Mouse (Mus musculus): ENCODE data around the gene Iqgap2. TPM values are rescaled to one million over a fixed set of nuclear protein-coding genes. Genes with fewer than 3 reads are reported as not detected.

The Iqgap2 gene
- polyA plus RNA-seq, 1 experiment from 2014 or later = 3.4 TPM

DNA sequence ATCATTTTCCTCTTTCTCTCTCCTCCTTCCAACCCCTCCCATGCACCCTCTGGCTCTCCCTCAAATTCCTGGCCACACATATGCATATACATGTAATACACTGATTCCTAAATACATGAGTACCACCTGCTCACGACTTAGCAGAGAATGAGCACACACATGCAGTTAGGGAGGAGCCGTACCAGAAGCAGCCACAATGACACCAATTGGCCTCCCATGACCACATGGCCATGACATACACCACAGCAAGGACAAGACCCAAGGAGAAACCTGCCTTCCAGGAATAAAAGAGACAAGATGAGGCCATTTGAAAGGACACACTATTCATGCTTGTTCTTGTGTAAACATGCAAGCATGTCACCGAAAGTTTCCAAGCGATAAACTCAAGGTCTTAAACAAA lies 72.8 kb downstream of the Iqgap2 start:
- no peaks in the 10 kb centered on the region for H3K36me3 ChIP-seq (replicated peaks)
- H3K27me3 ChIP-seq (replicated peaks) = no peaks in the 10 kb centered on the region
- no peak for ATAC-seq (replicated peaks)
- H3K9ac ChIP-seq = no peak overlapping the region
- no peak overlapping the region for H3K4me2 ChIP-seq
- no peaks in the 10 kb centered on the region for H3K9me3 ChIP-seq
- H3K27ac ChIP-seq = no peak overlapping the region
- H3K4me3 ChIP-seq = no peak overlapping the region
- WGBS = 82% methylated on average over 4 of the region's 4 CpGs
- peaks cover 6% of the 10 kb centered on the region; the same call in 1 of the 2 replicates for H3K4me1 ChIP-seq

DNA sequence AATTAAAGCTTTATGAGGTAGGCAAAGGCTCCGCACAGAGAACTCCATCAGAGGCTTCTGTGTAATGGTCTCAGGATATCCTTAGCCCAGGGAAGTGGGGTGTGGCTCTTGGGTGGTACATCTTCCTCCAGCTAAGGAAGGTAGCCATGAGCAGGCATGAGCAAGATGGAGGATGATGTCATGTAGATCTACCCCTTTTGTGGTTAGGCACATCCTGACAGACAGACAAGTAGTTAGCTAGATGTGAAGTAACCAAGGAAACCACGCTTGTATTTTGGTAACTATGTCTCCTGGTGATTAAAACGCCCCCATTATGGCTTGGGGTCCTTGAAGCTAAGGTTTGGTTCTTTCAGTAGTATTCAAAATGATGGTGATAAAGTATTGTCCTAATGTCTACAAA lies 78.1 kb downstream of the Iqgap2 start:
- Histone ChIP-seq H3K27me3 (replicated peaks) (no peaks in the 10 kb centered on the region), H3K9me3 (no peaks in the 10 kb centered on the region), H3K4me1 (no peaks in the 10 kb centered on the region), H3K36me3 (replicated peaks) (no peaks in the 10 kb centered on the region), H3K27ac (no peak overlapping the region), H3K9ac (no peak overlapping the region), H3K4me3 (no peak overlapping the region), H3K4me2 (no peak overlapping the region)
- WGBS = 89% methylated on average over 3 of the region's 3 CpGs
- ATAC-seq (replicated peaks) = no peak

DNA sequence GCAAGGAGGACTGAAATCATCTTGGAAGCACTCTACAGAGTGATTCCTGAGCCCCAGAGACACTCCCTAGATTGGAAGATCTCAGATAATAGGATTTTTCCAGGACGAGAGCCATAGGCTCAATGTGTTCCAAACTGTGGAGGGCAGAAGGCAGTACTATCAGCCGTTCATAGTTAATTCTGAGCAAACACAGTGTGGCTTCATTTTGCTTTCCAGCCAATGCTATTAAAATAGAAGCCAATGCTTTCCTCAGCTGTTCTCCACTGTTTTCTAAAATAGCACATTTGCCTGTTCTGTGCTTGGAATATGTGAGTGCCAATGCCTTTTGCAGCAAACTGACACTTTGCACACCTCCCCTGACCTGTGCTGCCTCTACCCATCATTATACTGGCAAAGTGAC lies 80.9 kb downstream of the Iqgap2 start:
- WGBS = 59% methylated on average over 2 of the region's 2 CpGs
- no peaks in the 10 kb centered on the region for H3K9me3 ChIP-seq
- H3K36me3 ChIP-seq (replicated peaks) = no peaks in the 10 kb centered on the region
- no peak overlapping the region for H3K27ac ChIP-seq
- peaks cover 16% of the 10 kb centered on the region for H3K4me1 ChIP-seq
- ATAC-seq (replicated peaks) = no peak
- H3K27me3 ChIP-seq (replicated peaks) = no peaks in the 10 kb centered on the region
- no peak overlapping the region for H3K9ac ChIP-seq
- H3K4me2 ChIP-seq = no peak overlapping the region
- no peak overlapping the region for H3K4me3 ChIP-seq

DNA sequence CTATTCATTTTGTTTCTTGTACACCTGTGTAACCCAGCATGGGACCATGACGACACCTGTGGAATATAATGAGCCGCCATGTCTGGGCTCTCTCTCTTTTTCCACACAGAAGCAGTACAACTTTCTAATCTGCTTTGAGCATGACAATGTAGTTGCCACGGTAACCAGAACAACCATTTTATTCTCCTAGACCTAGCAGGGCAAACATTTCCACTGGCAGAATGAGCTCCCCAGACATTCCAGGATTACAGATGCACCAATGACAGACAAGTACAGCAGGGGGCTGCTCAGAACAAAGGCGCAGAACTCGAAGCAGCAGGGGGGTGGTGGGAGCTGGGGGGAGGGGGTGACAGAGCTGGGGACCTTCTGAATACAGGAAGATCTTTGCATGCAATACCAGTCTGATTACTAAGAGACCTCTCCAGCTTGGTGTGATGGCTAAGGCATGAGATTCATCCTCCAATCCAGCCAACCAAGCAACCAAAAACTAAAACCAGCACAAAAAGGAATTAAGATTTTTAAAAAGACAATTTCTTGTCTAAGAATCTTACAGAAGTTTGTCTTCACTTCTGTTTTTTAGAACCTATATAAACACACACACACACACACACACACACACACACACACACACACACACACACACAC lies 84.5 kb downstream of the Iqgap2 start:
- peak overlapping the region; percentile 61 for H3K27ac ChIP-seq
- H3K4me3 ChIP-seq = no peak overlapping the region
- no peaks in the 10 kb centered on the region for H3K9me3 ChIP-seq
- H3K4me2 ChIP-seq = peak overlapping the region; percentile 31
- no peak overlapping the region for H3K9ac ChIP-seq
- peak; percentile 96 for ATAC-seq (replicated peaks)
- 5% methylated on average over 5 of the region's 5 CpGs for WGBS
- H3K4me1 ChIP-seq = peaks cover 16% of the 10 kb centered on the region
- no peaks in the 10 kb centered on the region for H3K27me3 ChIP-seq (replicated peaks)
- no peaks in the 10 kb centered on the region for H3K36me3 ChIP-seq (replicated peaks)

DNA sequence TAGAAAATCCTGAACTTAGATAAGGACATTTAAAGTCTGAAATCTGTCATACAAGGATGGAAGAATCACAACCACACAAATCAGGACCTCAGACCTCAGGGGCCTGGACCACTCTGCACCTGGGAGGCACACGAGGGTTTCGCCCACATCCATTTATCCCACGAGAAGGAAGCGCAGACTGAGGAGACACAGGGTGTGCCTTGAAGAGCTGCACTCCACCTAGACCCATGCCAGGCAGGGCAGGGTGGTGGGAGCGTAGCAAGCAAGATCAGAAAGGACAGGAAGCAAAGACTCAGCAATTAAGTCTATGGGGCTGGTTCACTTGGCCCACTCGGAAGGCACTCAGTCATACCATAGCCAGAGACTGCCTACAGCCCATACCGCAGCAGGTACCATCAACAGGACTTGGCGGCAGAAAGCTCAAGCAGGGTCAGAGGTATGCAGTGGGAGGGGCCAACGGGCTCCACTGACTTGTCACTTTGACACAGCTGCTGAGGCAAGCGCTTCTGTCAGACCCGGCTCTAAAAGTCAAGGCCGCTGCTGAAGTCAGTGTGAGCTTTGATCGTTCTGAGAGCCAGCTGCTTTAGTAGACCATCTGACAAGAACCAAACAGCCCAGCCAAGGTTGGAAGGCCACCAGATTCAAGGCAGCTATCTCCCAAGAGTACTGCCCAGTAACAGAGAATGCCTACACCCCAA lies 86.1 kb downstream of the Iqgap2 start:
- Histone ChIP-seq H3K9ac (no peak overlapping the region), H3K4me1 (peaks cover 16% of the 10 kb centered on the region), H3K27ac (no peak overlapping the region), H3K9me3 (no peaks in the 10 kb centered on the region), H3K36me3 (replicated peaks) (no peaks in the 10 kb centered on the region), H3K4me3 (no peak overlapping the region), H3K27me3 (replicated peaks) (no peaks in the 10 kb centered on the region), H3K4me2 (no peak overlapping the region)
- no peak for ATAC-seq (replicated peaks)
- 56% methylated on average over 13 of the region's 13 CpGs for WGBS

DNA sequence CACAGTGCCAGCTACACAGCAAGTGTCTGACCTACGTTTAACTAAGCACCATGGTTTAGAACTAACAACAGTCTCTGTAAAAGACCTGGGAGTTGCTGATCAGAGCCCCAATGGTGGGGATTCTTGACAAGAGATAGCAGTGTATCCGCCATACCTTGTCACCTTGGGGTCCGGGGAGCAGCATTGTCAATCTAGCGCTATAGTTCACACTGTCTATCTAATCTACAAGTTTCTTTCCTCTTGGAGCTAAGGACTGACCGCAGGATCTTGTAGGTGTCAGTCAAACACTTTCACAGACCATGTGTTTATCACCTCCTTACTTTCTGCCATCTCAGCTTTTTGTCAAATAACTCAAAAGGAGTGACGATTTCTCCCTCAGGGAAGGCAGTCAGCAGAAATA lies 87.6 kb downstream of the Iqgap2 start:
- no peak for ATAC-seq (replicated peaks)
- 90% methylated on average over 6 of the region's 6 CpGs for WGBS
- no peaks in the 10 kb centered on the region for H3K36me3 ChIP-seq (replicated peaks)

DNA sequence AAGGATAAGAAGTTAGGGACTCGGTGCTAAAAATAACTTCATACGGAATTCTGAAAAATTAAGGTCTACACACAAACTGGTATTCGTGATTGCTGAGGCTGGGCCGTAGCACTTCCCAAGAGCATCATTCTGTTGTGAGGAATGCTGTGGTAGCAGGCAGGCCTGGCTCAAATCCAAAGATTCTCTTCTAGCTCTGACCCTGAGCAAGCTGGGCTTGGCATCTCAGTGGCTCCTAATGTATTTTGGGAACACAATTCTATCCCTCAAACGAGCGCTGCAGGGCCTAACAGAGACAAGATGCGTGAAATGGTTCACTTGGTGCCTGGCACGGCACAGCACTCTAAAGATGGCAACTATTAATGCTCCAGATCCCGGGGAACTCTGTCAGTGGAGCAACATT lies 90.8 kb downstream of the Iqgap2 start:
- no peaks in the 10 kb centered on the region for H3K36me3 ChIP-seq (replicated peaks)
- no peak overlapping the region for H3K4me3 ChIP-seq
- ATAC-seq (replicated peaks) = no peak
- no peak overlapping the region for H3K4me2 ChIP-seq
- no peak overlapping the region for H3K9ac ChIP-seq
- no peaks in the 10 kb centered on the region for H3K27me3 ChIP-seq (replicated peaks)
- no peaks in the 10 kb centered on the region for H3K9me3 ChIP-seq
- H3K27ac ChIP-seq = no peak overlapping the region
- H3K4me1 ChIP-seq = no peaks in the 10 kb centered on the region
- 79% methylated on average over 9 of the region's 9 CpGs for WGBS

More for the DNA sequence above, 87.6 kb downstream of the Iqgap2 start:
- H3K4me1 ChIP-seq = peaks cover 16% of the 10 kb centered on the region
- no peaks in the 10 kb centered on the region for H3K27me3 ChIP-seq (replicated peaks)
- no peaks in the 10 kb centered on the region for H3K9me3 ChIP-seq
- no peak overlapping the region for H3K4me2 ChIP-seq
- no peak overlapping the region for H3K4me3 ChIP-seq
- H3K9ac ChIP-seq = no peak overlapping the region
- no peak overlapping the region for H3K27ac ChIP-seq

DNA sequence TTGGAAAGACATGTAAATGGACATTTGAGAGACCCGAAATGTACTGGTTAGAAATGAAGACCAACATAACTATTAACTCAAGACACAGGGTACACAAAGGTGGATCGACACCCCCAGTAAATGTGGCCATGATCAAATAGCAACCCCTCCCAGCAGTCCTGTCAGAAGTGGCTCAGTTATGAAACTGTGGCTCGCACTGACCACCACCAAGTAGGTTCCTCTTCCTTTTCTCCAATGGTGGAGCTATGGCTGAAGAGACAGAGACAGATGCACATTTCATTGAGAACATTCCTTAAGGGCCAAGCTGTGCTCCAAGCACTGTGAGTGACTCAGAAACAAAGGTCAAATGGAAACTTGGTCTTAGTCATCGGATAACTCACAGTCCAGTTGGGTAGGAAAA lies 92.4 kb downstream of the Iqgap2 start:
- Histone ChIP-seq H3K36me3 (replicated peaks) (no peaks in the 10 kb centered on the region), H3K4me1 (no peaks in the 10 kb centered on the region), H3K9me3 (no peaks in the 10 kb centered on the region), H3K27ac (no peak overlapping the region), H3K4me3 (no peak overlapping the region), H3K9ac (no peak overlapping the region), H3K4me2 (no peak overlapping the region), H3K27me3 (replicated peaks) (no peaks in the 10 kb centered on the region)
- ATAC-seq (replicated peaks) = no peak
- WGBS = 82% methylated on average over 4 of the region's 4 CpGs

DNA sequence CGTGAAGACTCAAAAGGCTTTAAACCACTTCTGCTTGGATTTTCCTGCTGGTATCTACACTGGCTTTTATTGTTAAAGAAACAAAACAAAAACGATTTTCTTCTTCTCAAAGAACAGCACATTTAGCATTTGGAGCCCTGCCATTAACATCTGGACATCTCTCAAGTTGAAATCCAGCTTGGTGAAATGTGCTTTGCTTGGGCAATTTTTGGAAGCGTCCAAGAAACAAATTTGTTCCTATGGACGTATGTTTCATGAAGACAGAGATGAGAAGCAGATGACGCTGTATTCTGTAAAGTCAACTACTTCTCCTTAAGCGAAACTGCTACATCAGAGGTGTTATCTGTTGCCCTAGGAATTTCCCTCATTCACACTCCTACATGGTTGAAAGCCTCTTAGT lies 93.0 kb downstream of the Iqgap2 start:
- Histone ChIP-seq H3K36me3 (replicated peaks) (no peaks in the 10 kb centered on the region), H3K4me1 (no peaks in the 10 kb centered on the region), H3K9ac (no peak overlapping the region), H3K4me3 (no peak overlapping the region), H3K27me3 (replicated peaks) (no peaks in the 10 kb centered on the region), H3K27ac (no peak overlapping the region), H3K4me2 (no peak overlapping the region), H3K9me3 (no peaks in the 10 kb centered on the region)
- 50% methylated on average over 6 of the region's 6 CpGs for WGBS
- no peak for ATAC-seq (replicated peaks)

DNA sequence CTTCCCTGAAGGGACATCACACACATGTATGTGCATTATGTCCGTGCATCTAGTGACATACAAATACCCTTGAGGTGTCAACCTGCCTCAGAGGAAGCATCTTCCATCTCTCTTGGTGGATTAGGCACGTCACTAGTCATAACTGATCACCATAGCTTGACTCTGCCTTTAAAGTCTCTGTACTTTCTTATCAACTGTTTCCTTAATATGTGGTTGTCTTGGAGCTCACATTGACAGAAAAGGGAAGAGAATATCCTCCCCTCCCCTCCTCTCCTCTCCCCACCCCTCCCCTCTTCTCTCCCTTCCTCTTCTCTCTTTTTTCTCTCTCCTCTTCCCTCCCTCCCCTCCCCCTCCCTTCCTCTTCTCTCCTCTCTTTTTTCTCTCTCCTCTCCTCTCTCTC lies 94.2 kb downstream of the Iqgap2 start:
- Histone ChIP-seq H3K4me2 (no peak overlapping the region), H3K27ac (no peak overlapping the region), H3K9me3 (no peaks in the 10 kb centered on the region), H3K4me3 (no peak overlapping the region), H3K9ac (no peak overlapping the region), H3K36me3 (replicated peaks) (no peaks in the 10 kb centered on the region), H3K4me1 (no peaks in the 10 kb centered on the region), H3K27me3 (replicated peaks) (no peaks in the 10 kb centered on the region)
- 92% methylated on average over 2 of the region's 2 CpGs for WGBS
- no peak for ATAC-seq (replicated peaks)

DNA sequence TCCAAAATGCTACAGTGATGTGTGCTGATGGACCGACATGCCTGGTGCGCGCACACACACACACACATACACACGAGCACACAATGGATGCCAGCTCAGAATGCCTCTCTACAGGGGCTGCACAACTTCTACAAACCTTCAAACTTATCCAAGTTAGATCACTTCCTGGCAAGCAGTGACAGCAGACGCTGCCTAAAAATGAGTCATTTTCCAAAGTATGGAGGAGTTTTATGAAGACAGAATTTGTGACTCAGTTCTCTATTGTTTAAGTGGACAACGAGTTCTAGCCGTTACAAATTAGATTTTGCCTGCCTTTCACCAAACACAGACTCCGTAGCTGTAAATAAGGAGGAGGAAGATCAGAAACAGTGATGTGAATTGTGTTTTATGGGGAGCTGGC lies 97.4 kb downstream of the Iqgap2 start:
- no peak overlapping the region for H3K27ac ChIP-seq
- H3K9ac ChIP-seq = no peak overlapping the region
- no peak for ATAC-seq (replicated peaks)
- no peak overlapping the region for H3K4me3 ChIP-seq
- no peaks in the 10 kb centered on the region for H3K9me3 ChIP-seq
- H3K27me3 ChIP-seq (replicated peaks) = no peaks in the 10 kb centered on the region
- 75% methylated on average over 8 of the region's 8 CpGs for WGBS
- H3K4me2 ChIP-seq = no peak overlapping the region
- no peaks in the 10 kb centered on the region for H3K4me1 ChIP-seq
- H3K36me3 ChIP-seq (replicated peaks) = no peaks in the 10 kb centered on the region

DNA sequence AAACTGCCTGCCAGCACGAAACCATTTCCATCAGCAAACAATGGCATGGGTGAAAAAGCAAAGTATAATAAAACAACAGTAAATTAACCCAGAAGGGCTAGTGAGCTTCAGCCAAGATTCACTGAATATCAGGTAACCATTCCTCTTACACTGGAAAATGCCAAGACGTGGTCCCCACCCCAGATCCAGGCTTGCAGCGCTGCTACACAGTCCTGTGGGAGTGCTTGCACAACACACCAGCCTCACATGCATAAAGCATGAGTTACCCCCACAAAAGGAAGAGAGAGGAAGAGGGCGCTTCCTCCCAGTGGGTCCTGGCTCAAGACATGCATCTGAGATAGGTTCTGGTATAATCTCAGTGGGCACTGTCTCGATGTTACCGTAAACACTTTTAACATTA lies 100.8 kb downstream of the Iqgap2 start:
- Histone ChIP-seq H3K36me3 (replicated peaks) (no peaks in the 10 kb centered on the region), H3K9ac (no peak overlapping the region), H3K27ac (no peak overlapping the region), H3K4me3 (no peak overlapping the region), H3K9me3 (no peaks in the 10 kb centered on the region), H3K27me3 (replicated peaks) (no peaks in the 10 kb centered on the region), H3K4me1 (no peaks in the 10 kb centered on the region), H3K4me2 (no peak overlapping the region)
- WGBS = 72% methylated on average over 6 of the region's 6 CpGs
- ATAC-seq (replicated peaks) = no peak
